Mouse (Mus musculus) midbrain, embryonic 14.5 days (tissue): ENCODE measurements around the gene Igf2r. TPM values are rescaled to one million over a fixed set of nuclear protein-coding genes. Genes with fewer than 3 reads are reported as not detected.

Experiments
- ATAC-seq: fragments of 200-750 bp; cut with Nextera tagmentation; 2 replicates; pipeline ENCODE4 v1.8.0; 2017; ENCODE audit warnings: moderate number of reproducible peaks, moderate library complexity; ENCODE audit not compliant: low FRiP score, low TSS enrichment
- DNase-seq: peaks from one replicate; pipeline ENCODE4 v3.0.0-alpha.2; 2015
- H3K27ac ChIP-seq: fragments of 300-500 bp; sonication (generic); replicated peaks from 2 replicates; pipeline ENCODE4 v1.5.1; 2014; ENCODE audit warnings: mild to moderate bottlenecking, low read depth, low read length, moderate library complexity
- H3K27me3 ChIP-seq: fragments of 300-500 bp; sonication (generic); 2 replicates; pipeline ENCODE4 v1.6.1; 2014; ENCODE audit warnings: low read length, control low read depth, mixed read lengths; ENCODE audit not compliant: control insufficient read depth, insufficient read depth
- H3K36me3 ChIP-seq: fragments of 300-500 bp; sonication (generic); 2 replicates; pipeline ENCODE4 v1.6.1; 2014; ENCODE audit warnings: low read length, control low read depth; ENCODE audit not compliant: control insufficient read depth, insufficient read depth
- H3K4me1 ChIP-seq: fragments of 300-500 bp; sonication (generic); 2 replicates; pipeline ENCODE4 v1.6.1; 2014; ENCODE audit warnings: mild to moderate bottlenecking, antibody characterized with exemption, low read length, control low read depth; ENCODE audit not compliant: control insufficient read depth, insufficient read depth
- H3K4me2 ChIP-seq: fragments of 300-500 bp; sonication (generic); 2 replicates; pipeline ENCODE4 v1.6.1; 2014; ENCODE audit warnings: mild to moderate bottlenecking, low read length, moderate library complexity
- H3K4me3 ChIP-seq: fragments of 300-500 bp; sonication (generic); replicated peaks from 2 replicates; pipeline ENCODE4 v1.5.1; 2014; ENCODE audit warnings: low read depth, low read length
- H3K9ac ChIP-seq: fragments of 300-500 bp; sonication (generic); replicated peaks from 2 replicates; pipeline ENCODE4 v1.6.1; 2014; ENCODE audit warnings: mild to moderate bottlenecking, low read length, moderate library complexity
- H3K9me3 ChIP-seq: fragments of 300-500 bp; sonication (generic); 2 replicates; pipeline ENCODE4 v1.6.1; 2016; ENCODE audit warnings: low read length, control low read depth, mixed read lengths; ENCODE audit not compliant: control insufficient read depth
- WGBS: fragments of 180-500 bp; shearing (Covaris S2); extraction: QIAGEN DNeasy Blood & Tissue Kit; methylation state at CpG from one replicate; pipeline ENCODE4 v1.1.7; 2014; 5-methylcytosine and 5-hydroxymethylcytosine counted together
- polyA plus RNA-seq: library from polyadenylated mRNA; unstranded; fragments of >200 nt; fragmentation: Nextera tagmentation; extraction: Ambion mirVana; gene quantifications from 2 replicates; pipeline ENCODE4 v1.2.1, GENCODE M21; 2014

Gene Igf2r
- polyA plus RNA-seq, 1 experiment from 2014 or later, result 13.4 TPM

GRCm38 (mm10) chr17:12702901-12703300, 66.6 kb downstream of the Igf2r start:
- no peak overlapping the region for H3K27ac ChIP-seq
- ATAC-seq (no peak), DNase-seq (no peak)
- H3K9me3 ChIP-seq, result no peaks in the 10 kb centered on the region
- no peak overlapping the region for H3K4me3 ChIP-seq
- no peak overlapping the region for H3K9ac ChIP-seq
- 95% methylated on average over 5 of the region's 5 CpGs for WGBS
- peaks cover 77% of the 10 kb centered on the region for H3K36me3 ChIP-seq
- no peaks in the 10 kb centered on the region for H3K4me1 ChIP-seq
- no peaks in the 10 kb centered on the region for H3K27me3 ChIP-seq
- no peak overlapping the region for H3K4me2 ChIP-seq

- ATAC-seq, result no peak
- WGBS, result 92% methylated on average over 6 of the region's 6 CpGs
- Histone ChIP-seq H3K36me3 (peaks cover 92% of the 10 kb centered on the region), H3K4me3 (no peak overlapping the region), H3K9me3 (no peaks in the 10 kb centered on the region), H3K27ac (no peak overlapping the region), H3K9ac (no peak overlapping the region), H3K4me1 (no peaks in the 10 kb centered on the region), H3K4me2 (no peak overlapping the region), H3K27me3 (no peaks in the 10 kb centered on the region)
- DNase-seq, result no peak
Measured at GRCm38 (mm10) chr17:12700373-12700772, 69.1 kb downstream of the Igf2r start.

GRCm38 (mm10) chr17:12691899-12692298, 77.6 kb downstream of the Igf2r start:
- ATAC-seq (no peak), DNase-seq (no peak)
- no peak overlapping the region for H3K4me2 ChIP-seq
- no peak overlapping the region for H3K4me3 ChIP-seq
- no peaks in the 10 kb centered on the region for H3K27me3 ChIP-seq
- no peak overlapping the region for H3K27ac ChIP-seq
- no peaks in the 10 kb centered on the region for H3K9me3 ChIP-seq
- WGBS, result 96% methylated on average over 7 of the region's 7 CpGs
- peaks cover 96% of the 10 kb centered on the region for H3K36me3 ChIP-seq
- no peak overlapping the region for H3K9ac ChIP-seq
- H3K4me1 ChIP-seq, result no peaks in the 10 kb centered on the region

GRCm38 (mm10) chr17:12689537-12689936, 79.9 kb downstream of the Igf2r start:
- Histone ChIP-seq H3K4me3 (no peak overlapping the region), H3K4me1 (no peaks in the 10 kb centered on the region), H3K36me3 (peaks cover 97% of the 10 kb centered on the region), H3K9me3 (no peaks in the 10 kb centered on the region), H3K4me2 (no peak overlapping the region), H3K9ac (no peak overlapping the region), H3K27ac (no peak overlapping the region), H3K27me3 (no peaks in the 10 kb centered on the region)
- no peak for ATAC-seq
- 85% methylated on average over 3 of the region's 3 CpGs for WGBS
- peak; percentile 72 for DNase-seq

GRCm38 (mm10) chr17:12688427-12689110, 80.9 kb downstream of the Igf2r start:
- no peaks in the 10 kb centered on the region for H3K27me3 ChIP-seq
- H3K36me3 ChIP-seq, result peaks cover 97% of the 10 kb centered on the region
- no peaks in the 10 kb centered on the region for H3K4me1 ChIP-seq
- H3K27ac ChIP-seq, result no peak overlapping the region
- no peak overlapping the region for H3K9ac ChIP-seq
- no peak overlapping the region for H3K4me2 ChIP-seq
- ATAC-seq (no peak), DNase-seq (peak; percentile 8)
- H3K9me3 ChIP-seq, result no peaks in the 10 kb centered on the region
- no peak overlapping the region for H3K4me3 ChIP-seq
- WGBS, result 93% methylated on average over 20 of the region's 20 CpGs

GRCm38 (mm10) chr17:12684928-12685624, 84.4 kb downstream of the Igf2r start:
- no peaks in the 10 kb centered on the region for H3K9me3 ChIP-seq
- ATAC-seq (no peak), DNase-seq (no peak)
- no peak overlapping the region for H3K9ac ChIP-seq
- 93% methylated on average over 7 of the region's 7 CpGs for WGBS
- H3K27me3 ChIP-seq, result no peaks in the 10 kb centered on the region
- H3K4me2 ChIP-seq, result no peak overlapping the region
- no peaks in the 10 kb centered on the region for H3K4me1 ChIP-seq
- peaks cover 75% of the 10 kb centered on the region for H3K36me3 ChIP-seq
- no peak overlapping the region for H3K27ac ChIP-seq
- no peak overlapping the region for H3K4me3 ChIP-seq

- Histone ChIP-seq H3K9me3 (no peaks in the 10 kb centered on the region), H3K4me2 (no peak overlapping the region), H3K9ac (no peak overlapping the region), H3K4me1 (no peaks in the 10 kb centered on the region), H3K27ac (no peak overlapping the region), H3K4me3 (no peak overlapping the region), H3K27me3 (no peaks in the 10 kb centered on the region), H3K36me3 (peaks cover 69% of the 10 kb centered on the region)
- 84% methylated on average over 4 of the region's 4 CpGs for WGBS
- DNase-seq (no peak), ATAC-seq (no peak)
Measured at GRCm38 (mm10) chr17:12684412-12684811, 85.1 kb downstream of the Igf2r start.

- 94% methylated on average over 13 of the region's 13 CpGs for WGBS
- no peak for ATAC-seq
- no peak for DNase-seq
- H3K4me2 ChIP-seq, result no peak overlapping the region
- no peak overlapping the region for H3K4me3 ChIP-seq
- peaks cover 61% of the 10 kb centered on the region for H3K36me3 ChIP-seq
- no peaks in the 10 kb centered on the region for H3K27me3 ChIP-seq
- no peak overlapping the region for H3K27ac ChIP-seq
- no peaks in the 10 kb centered on the region for H3K9me3 ChIP-seq
- H3K9ac ChIP-seq, result no peak overlapping the region
- no peaks in the 10 kb centered on the region for H3K4me1 ChIP-seq
Measured at GRCm38 (mm10) chr17:12683582-12683981, 85.9 kb downstream of the Igf2r start.

GRCm38 (mm10) chr17:12678261-12678660, 91.2 kb downstream of the Igf2r start:
- no peaks in the 10 kb centered on the region for H3K27me3 ChIP-seq
- DNase-seq (no peak), ATAC-seq (no peak)
- no peak overlapping the region for H3K4me3 ChIP-seq
- H3K4me2 ChIP-seq, result no peak overlapping the region
- H3K9ac ChIP-seq, result no peak overlapping the region
- no peaks in the 10 kb centered on the region for H3K9me3 ChIP-seq
- H3K4me1 ChIP-seq, result no peaks in the 10 kb centered on the region
- H3K27ac ChIP-seq, result no peak overlapping the region
- peaks cover 9% of the 10 kb centered on the region for H3K36me3 ChIP-seq
